Mouse (Mus musculus): Measurements from ENCODE around the gene L1cam. TPM values are rescaled to one million over a fixed set of nuclear protein-coding genes. Genes with fewer than 3 reads are reported as not detected.

L1cam gene
- polyA plus RNA-seq, 1 experiment from 2014 or later, result 2.9 TPM

DNA sequence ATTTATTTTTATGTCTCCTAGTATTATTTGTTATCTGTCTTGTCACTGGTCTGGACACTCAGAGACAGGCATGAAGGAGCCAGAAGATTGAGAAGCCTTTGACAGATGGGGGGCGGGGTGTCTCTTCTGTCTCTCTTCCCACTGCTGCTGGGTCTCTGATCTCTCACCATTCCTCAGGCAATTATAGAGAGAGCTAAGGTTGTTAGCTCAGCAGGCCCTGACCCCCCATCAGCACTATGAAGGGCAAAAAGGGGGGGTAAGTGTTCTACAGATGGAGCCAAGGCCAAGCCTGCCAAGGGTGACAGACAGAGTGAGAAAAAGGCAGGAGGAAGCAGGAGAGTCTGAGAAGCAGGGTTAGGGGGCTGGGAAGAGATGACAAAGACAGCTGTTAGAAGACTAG is 23.9 kb downstream of the L1cam start:
- Histone ChIP-seq H3K4me1 (no peaks in the 10 kb centered on the region), H3K27me3 (no peaks in the 10 kb centered on the region), H3K36me3 (no peaks in the 10 kb centered on the region), H3K27ac (no peak overlapping the region), H3K9ac (no peak overlapping the region), H3K9me3 (no peaks in the 10 kb centered on the region), H3K4me2 (no peak overlapping the region), H3K4me3 (no peak overlapping the region)
- WGBS, result 28% methylated on average over 1 of the region's 1 CpGs
- no peak for ATAC-seq (ENCODE audit: borderline replicate concordance, extremely low read depth, low FRiP score, low TSS enrichment)

DNA sequence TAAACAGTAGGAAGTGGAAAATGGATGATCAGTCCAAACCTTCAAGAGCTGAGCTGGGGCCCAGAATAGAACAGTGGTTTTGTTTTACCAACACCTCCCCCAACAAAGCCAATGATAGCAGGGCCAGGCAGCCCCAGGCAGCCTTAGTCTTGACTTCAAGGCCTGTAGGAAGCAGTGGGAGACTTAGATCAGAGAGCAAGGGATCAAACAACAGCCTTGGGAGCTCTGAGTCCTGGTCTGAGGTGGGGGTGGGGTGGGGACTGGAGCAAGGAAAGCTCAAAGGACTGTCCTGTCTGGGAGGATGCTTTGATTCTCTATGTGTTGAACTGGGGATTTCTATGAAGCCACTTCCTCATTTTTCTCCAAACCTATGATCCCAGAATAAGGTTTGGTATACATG is 24.4 kb downstream of the L1cam start:
- Histone ChIP-seq H3K4me3 (no peak overlapping the region), H3K9me3 (no peaks in the 10 kb centered on the region), H3K27me3 (no peaks in the 10 kb centered on the region), H3K4me1 (no peaks in the 10 kb centered on the region), H3K36me3 (no peaks in the 10 kb centered on the region), H3K27ac (no peak overlapping the region), H3K9ac (no peak overlapping the region), H3K4me2 (no peak overlapping the region)
- no peak for ATAC-seq (ENCODE audit: borderline replicate concordance, extremely low read depth, low FRiP score, low TSS enrichment)

DNA sequence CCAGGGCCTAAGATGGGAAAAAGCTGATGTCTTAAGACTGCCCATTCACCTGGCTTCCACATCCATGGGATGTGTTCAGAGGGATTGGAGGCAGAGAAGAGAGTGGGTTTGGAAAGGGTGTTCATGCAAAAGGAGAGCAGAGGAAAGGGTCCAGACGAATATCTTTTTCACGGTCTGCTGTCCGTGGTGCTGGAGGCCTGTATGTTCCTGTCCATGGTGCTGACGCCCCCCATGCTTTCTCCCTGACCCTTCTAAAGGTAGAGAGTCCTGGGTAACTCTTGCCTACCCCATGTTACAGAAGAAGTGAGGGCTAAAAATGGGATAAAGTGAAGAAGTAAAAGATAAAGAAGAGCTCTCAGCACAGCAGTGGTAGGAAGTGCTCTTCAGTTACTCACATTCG is 26.6 kb downstream of the L1cam start:
- no peaks in the 10 kb centered on the region for H3K36me3 ChIP-seq
- H3K9ac ChIP-seq, result no peak overlapping the region
- no peaks in the 10 kb centered on the region for H3K4me1 ChIP-seq
- H3K4me3 ChIP-seq, result no peak overlapping the region
- ATAC-seq (ENCODE audit: borderline replicate concordance, extremely low read depth, low FRiP score, low TSS enrichment), result no peak
- H3K27ac ChIP-seq, result no peak overlapping the region
- H3K9me3 ChIP-seq, result no peaks in the 10 kb centered on the region
- no peak overlapping the region for H3K4me2 ChIP-seq
- H3K27me3 ChIP-seq, result no peaks in the 10 kb centered on the region
- 16% methylated on average over 5 of the region's 5 CpGs for WGBS

DNA sequence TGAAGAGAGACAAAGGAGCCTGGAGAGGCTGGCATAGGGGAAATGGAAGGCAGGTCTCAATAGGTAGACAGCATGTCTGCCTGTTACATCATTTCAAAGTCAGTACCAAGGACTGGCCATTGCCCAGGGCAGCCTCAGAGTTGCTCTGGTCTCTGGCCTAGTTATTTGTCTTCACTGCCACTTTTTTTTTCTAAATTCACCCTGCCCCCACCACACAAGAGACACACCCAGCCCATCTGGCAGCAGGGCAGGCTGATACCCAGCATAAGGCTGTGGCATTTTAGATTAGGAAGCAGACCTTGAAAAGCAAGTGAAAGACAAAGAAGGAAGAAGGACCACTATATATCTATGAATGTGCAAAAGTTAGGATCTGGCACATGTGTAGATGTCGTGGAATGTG is 28.1 kb downstream of the L1cam start:
- H3K4me1 ChIP-seq, result no peaks in the 10 kb centered on the region
- no peaks in the 10 kb centered on the region for H3K9me3 ChIP-seq
- no peaks in the 10 kb centered on the region for H3K36me3 ChIP-seq
- H3K27ac ChIP-seq, result no peak overlapping the region
- no peak overlapping the region for H3K9ac ChIP-seq
- no peak for ATAC-seq (ENCODE audit: borderline replicate concordance, extremely low read depth, low FRiP score, low TSS enrichment)
- no peak overlapping the region for H3K4me2 ChIP-seq
- 47% methylated on average over 1 of the region's 1 CpGs for WGBS
- no peaks in the 10 kb centered on the region for H3K27me3 ChIP-seq
- no peak overlapping the region for H3K4me3 ChIP-seq

DNA sequence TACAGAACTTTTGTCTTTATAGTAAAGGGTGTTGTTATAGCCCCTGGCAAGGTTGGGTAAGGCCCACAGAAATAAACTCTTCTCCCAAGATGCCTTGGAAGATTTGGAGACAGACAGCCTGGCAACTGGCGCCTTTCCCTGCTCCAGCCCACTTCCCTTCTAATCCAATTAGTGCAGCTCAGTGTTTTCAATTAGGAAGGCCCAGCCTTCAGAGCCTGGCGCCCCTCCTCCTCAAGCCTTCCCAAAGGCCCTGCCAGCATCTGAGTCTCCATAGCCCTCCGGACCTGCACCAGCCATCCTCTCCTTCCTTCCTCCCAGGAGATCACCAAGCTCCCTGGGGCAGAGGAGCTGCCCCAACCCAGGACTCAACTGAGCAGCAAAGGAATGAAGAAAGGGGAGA is 28.6 kb downstream of the L1cam start:
- H3K9me3 ChIP-seq, result no peaks in the 10 kb centered on the region
- no peaks in the 10 kb centered on the region for H3K36me3 ChIP-seq
- H3K4me3 ChIP-seq, result no peak overlapping the region
- H3K4me1 ChIP-seq, result no peaks in the 10 kb centered on the region
- no peak overlapping the region for H3K9ac ChIP-seq
- 26% methylated on average over 3 of the region's 3 CpGs for WGBS
- no peaks in the 10 kb centered on the region for H3K27me3 ChIP-seq
- no peak overlapping the region for H3K4me2 ChIP-seq
- no peak for ATAC-seq (ENCODE audit: borderline replicate concordance, extremely low read depth, low FRiP score, low TSS enrichment)
- H3K27ac ChIP-seq, result no peak overlapping the region

DNA sequence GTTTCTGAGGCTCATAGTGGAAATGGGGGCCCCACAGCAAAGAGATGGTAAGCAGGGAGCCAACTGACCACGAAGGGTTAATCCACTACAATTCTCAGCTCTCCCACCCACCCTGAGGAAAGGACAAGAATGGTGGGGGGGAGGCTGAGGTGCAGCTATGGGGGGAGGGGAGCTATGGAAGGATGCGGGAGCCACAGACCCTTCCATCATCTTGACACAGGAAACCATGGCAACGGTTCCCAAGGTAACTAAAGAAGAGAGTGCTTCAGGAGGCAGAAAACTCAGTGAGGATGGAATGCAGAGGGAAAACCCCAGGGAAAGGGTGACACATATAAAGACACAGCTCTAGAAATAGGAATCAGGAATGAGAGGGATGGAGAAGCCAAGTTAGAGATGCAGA is 31.2 kb downstream of the L1cam start:
- Histone ChIP-seq H3K27ac (no peak overlapping the region), H3K4me2 (no peak overlapping the region), H3K9me3 (no peaks in the 10 kb centered on the region), H3K4me3 (no peak overlapping the region), H3K36me3 (no peaks in the 10 kb centered on the region), H3K4me1 (no peaks in the 10 kb centered on the region), H3K27me3 (no peaks in the 10 kb centered on the region), H3K9ac (no peak overlapping the region)
- no peak for ATAC-seq (ENCODE audit: borderline replicate concordance, extremely low read depth, low FRiP score, low TSS enrichment)
- 43% methylated on average over 3 of the region's 3 CpGs for WGBS

DNA sequence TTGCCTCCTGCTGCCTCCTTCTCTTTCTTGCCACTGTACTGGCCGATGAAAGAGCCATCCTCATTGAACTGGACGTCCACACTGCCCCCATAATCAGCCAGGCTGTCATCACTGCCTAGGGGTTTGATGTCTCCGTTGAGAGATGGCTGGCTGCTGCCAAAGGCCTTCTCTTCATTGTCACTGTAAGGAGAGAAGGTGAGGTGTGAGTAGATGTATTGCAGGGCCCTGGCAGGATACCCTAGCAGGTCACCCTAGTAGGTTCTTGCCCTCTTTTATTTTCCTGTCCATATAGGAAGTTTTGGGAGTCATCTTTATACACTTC is 40.9 kb downstream of the L1cam start:
- H3K27ac ChIP-seq, result no peak overlapping the region
- H3K36me3 ChIP-seq, result no peaks in the 10 kb centered on the region
- no peak overlapping the region for H3K9ac ChIP-seq
- ATAC-seq (ENCODE audit: borderline replicate concordance, extremely low read depth, low FRiP score, low TSS enrichment), result no peak
- H3K4me2 ChIP-seq, result no peak overlapping the region
- no peaks in the 10 kb centered on the region for H3K4me1 ChIP-seq
- no peaks in the 10 kb centered on the region for H3K9me3 ChIP-seq
- no peak overlapping the region for H3K4me3 ChIP-seq
- WGBS, result 50% methylated on average over 3 of the region's 3 CpGs
- no peaks in the 10 kb centered on the region for H3K27me3 ChIP-seq

DNA sequence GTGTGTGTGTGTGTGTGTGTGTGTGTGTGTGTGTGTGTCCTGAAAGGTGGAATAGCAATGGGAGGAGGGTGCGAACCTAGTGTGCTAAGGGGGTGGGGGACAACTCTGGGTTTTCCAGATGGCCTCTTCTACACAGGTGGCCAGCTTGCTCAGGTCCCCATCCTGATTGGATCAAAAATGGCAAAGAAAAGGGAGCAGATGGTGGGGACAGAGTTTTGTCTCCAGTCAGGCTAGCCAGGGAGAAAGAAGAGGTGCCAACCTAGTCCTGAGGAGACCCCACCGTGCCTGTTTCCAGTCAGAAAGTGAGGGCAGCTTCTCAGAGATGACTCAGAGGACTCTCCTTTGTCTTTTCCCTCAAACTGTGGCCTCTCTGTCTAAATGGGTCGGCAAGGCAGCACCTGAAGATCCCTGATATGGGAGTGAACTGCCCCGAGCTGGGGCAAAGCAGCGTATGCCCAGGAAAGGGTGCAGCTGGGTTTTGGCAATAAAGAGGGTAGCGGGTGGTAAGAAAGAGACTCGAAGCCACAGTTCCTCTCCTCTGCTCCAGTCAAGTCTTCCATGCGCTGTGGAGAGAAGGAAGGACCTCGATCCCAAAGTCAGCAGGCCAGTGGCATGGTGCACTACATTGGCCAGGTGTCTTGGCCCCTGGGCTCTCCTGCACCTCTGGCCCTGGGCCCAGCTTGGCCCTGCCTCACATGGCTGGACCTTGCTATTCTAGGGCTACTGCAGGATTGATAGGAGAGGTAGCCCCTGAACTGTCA is 41.4 kb downstream of the L1cam start:
- WGBS, result 77% methylated on average over 9 of the region's 9 CpGs
- no peaks in the 10 kb centered on the region for H3K27me3 ChIP-seq
- H3K27ac ChIP-seq, result no peak overlapping the region
- H3K9me3 ChIP-seq, result no peaks in the 10 kb centered on the region
- H3K9ac ChIP-seq, result no peak overlapping the region
- no peaks in the 10 kb centered on the region for H3K4me1 ChIP-seq
- no peaks in the 10 kb centered on the region for H3K36me3 ChIP-seq
- H3K4me2 ChIP-seq, result no peak overlapping the region
- no peak for ATAC-seq (ENCODE audit: borderline replicate concordance, extremely low read depth, low FRiP score, low TSS enrichment)
- no peak overlapping the region for H3K4me3 ChIP-seq

DNA sequence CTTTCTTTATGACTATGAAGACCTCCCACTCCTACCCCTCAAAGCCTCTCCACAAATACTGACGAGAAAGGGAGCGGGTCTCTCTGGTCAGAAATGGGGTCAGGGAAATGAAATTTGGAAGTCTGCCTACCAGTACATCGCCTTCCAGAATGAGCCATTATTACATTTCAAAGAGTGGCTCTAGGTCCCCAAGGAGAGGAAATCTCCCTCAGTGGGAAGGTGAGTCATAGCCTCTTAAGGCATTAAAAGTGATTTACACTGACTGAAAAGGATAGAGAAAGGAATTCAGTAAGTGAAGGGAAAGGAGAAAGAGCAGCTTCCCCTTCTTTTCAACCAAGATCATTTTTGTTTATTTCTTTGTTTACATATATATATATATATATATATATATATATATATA is 59.2 kb downstream of the L1cam start:
- Histone ChIP-seq H3K4me1 (no peaks in the 10 kb centered on the region), H3K27me3 (no peaks in the 10 kb centered on the region), H3K9me3 (no peaks in the 10 kb centered on the region), H3K36me3 (no peaks in the 10 kb centered on the region), H3K9ac (no peak overlapping the region), H3K4me3 (no peak overlapping the region), H3K27ac (no peak overlapping the region), H3K4me2 (no peak overlapping the region)
- ATAC-seq (ENCODE audit: borderline replicate concordance, extremely low read depth, low FRiP score, low TSS enrichment), result no peak
- 82% methylated on average over 3 of the region's 3 CpGs for WGBS

DNA sequence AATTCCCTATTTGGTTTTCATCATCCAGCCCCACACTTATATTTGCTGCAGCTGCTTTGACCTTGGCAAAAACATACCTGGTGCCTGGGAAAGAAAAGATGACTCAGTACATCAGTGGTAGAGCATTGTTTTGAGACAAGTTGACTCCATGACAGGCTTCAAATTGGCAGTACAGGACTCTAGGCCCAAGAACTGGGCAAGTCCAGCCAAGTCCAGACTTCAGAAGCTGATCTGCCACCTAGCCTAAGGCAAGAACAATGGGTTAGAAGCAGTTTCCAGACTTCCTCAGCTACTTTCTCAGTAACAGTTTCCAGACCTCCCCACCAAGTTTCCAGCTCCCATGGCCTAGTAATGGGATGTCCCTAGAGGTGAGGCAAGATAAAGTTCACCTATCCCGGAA is 60.2 kb downstream of the L1cam start:
- no peak overlapping the region for H3K4me3 ChIP-seq
- WGBS, result 100% methylated on average over 1 of the region's 1 CpGs
- H3K4me2 ChIP-seq, result no peak overlapping the region
- no peak overlapping the region for H3K27ac ChIP-seq
- H3K9ac ChIP-seq, result no peak overlapping the region
- no peaks in the 10 kb centered on the region for H3K9me3 ChIP-seq
- no peaks in the 10 kb centered on the region for H3K4me1 ChIP-seq
- no peaks in the 10 kb centered on the region for H3K36me3 ChIP-seq
- no peak for ATAC-seq (ENCODE audit: borderline replicate concordance, extremely low read depth, low FRiP score, low TSS enrichment)
- no peaks in the 10 kb centered on the region for H3K27me3 ChIP-seq

DNA sequence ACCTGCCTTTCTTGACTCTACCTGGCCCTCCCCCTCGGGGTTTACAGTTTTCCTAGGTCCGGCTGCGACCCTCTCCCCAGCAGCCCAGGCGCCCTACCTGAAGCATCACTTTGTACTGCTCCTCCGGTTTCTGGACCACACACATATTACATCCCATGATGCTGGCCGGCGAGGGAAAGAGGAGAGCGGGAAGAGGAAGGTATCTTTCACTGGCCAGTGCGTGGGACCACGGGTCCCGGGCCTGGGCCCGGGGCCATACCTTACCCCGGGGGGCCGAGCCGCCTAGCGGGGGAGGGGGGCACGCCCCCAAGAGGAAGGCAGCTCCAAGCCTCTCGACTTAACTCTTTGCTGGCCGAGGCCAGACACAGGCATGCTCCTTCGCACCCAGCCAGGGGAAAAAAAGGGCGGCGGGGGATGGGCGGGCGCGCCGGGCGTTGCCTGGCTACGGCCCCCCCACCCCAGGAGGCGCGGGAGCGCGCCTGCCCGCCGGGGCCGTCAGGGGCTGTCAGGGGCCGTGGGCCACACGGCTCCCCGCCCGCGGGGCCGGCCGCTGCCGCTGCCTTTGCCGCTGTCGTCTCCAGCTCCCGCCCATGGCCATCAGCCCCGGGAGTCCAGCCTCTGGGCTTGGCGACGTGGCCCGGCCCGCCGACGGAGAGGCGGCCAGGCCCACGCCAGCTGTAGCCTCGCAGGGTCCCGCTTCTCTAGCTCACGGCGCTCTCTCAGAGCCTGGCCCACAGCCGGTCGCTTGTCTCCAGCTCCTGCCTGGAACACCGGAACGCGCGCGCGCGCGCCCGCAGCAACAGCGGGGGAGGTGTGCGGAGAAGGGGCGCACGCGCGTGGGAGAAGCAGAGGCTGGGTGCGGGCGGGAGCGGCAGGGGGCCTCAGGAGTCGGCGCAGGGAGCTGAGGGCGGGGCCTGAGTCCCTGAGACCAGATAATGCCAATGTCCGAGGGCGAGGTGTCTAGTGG is 71.4 kb downstream of the L1cam start, which contains the start of gene Pdzd4:
Pdzd4 (minus strand) TSS at position 785 of the 967 bp plus-strand sequence.
- 10% methylated on average over 47 of the region's 84 CpGs for WGBS
- peak within 1 kb of the TSS; percentile 53 for H3K4me3 ChIP-seq
- ATAC-seq (ENCODE audit: borderline replicate concordance, extremely low read depth, low FRiP score, low TSS enrichment), result peak; percentile 77
- H3K9me3 ChIP-seq, result no peaks in the 10 kb centered on the region
- H3K27me3 ChIP-seq, result peaks cover 17% of the 10 kb centered on the region; the same call in 1 of the 2 replicates
- peak within 1 kb of the TSS; percentile 82 for H3K4me2 ChIP-seq
- H3K36me3 ChIP-seq, result no peaks in the 10 kb centered on the region
- H3K4me1 ChIP-seq, result no peaks in the 10 kb centered on the region
- peak within 1 kb of the TSS; percentile 58 for H3K9ac ChIP-seq
- H3K27ac ChIP-seq, result peak within 1 kb of the TSS; percentile 4; the same call in 1 of the 2 replicates

DNA sequence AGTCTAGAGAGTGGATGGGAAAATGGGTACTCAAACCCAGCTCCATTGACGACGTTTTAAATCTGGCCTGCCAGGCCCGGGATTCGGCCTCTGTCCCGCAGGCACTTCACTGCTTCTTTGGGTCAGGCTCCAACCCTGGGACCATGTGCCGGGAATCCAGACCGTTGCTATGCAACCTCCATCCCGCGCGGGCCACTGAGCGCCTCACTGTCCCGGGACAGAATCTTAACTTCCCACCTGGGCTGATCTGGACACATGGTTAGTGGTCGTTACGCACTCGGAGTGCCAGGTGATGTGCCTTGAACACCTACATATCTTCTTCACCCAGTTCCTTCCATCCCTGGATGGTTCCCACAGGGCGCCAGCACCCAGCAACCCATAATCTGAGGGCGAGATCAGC is 72.2 kb downstream of the L1cam start:
- Histone ChIP-seq H3K4me3 (peak overlapping the region; percentile 53), H3K36me3 (no peaks in the 10 kb centered on the region), H3K4me1 (no peaks in the 10 kb centered on the region), H3K27ac (no peak overlapping the region), H3K27me3 (peaks cover 17% of the 10 kb centered on the region; the same call in 1 of the 2 replicates), H3K9me3 (no peaks in the 10 kb centered on the region), H3K9ac (no peak overlapping the region), H3K4me2 (peak overlapping the region; percentile 82)
- WGBS, result 15% methylated on average over 17 of the region's 17 CpGs
- no peak for ATAC-seq (ENCODE audit: borderline replicate concordance, extremely low read depth, low FRiP score, low TSS enrichment)
